Mouse (Mus musculus) left cerebral cortex, adult 9 months (tissue): ENCODE data around the gene Kdm4b.

Experiments
- DNase-seq, 2 experiments: peaks; one replicate each; pipeline ENCODE4 v3.0.0; 2022; ENCODE audit warnings: low spot score in 2 of 2

Gene Kdm4b

GRCm38 (mm10) chr17:56345364-56345763 is 19.5 kb downstream of the Kdm4b start:
- DNase-seq: no peak

- no peak for DNase-seq
Measured at GRCm38 (mm10) chr17:56348128-56348527, 22.3 kb downstream of the Kdm4b start.

GRCm38 (mm10) chr17:56348586-56348985 is 22.7 kb downstream of the Kdm4b start:
- DNase-seq: no peak

- DNase-seq: peak in 1 of 2 experiments; percentile 85
Measured at GRCm38 (mm10) chr17:56350694-56351093, 24.8 kb downstream of the Kdm4b start.

- DNase-seq: peak in 1 of 2 experiments; percentile 84
Measured at GRCm38 (mm10) chr17:56356921-56357885, 31.3 kb downstream of the Kdm4b start.

- no peak for DNase-seq
Measured at GRCm38 (mm10) chr17:56359183-56359725, 33.4 kb downstream of the Kdm4b start.

GRCm38 (mm10) chr17:56359864-56360263 is 34.0 kb downstream of the Kdm4b start:
- DNase-seq: no peak

GRCm38 (mm10) chr17:56360451-56360850 is 34.6 kb downstream of the Kdm4b start:
- no peak for DNase-seq

- peak in 1 of 2 experiments; percentile 59 for DNase-seq
Measured at GRCm38 (mm10) chr17:56361542-56361941, 35.7 kb downstream of the Kdm4b start.

GRCm38 (mm10) chr17:56365791-56366673 is 40.2 kb downstream of the Kdm4b start:
- no peak for DNase-seq

- DNase-seq: no peak
Measured at GRCm38 (mm10) chr17:56368291-56368790, 42.5 kb downstream of the Kdm4b start.

- DNase-seq: peak in 1 of 2 experiments; percentile 47
Measured at GRCm38 (mm10) chr17:56370090-56370489, 44.2 kb downstream of the Kdm4b start.

GRCm38 (mm10) chr17:56371029-56371660 is 45.3 kb downstream of the Kdm4b start:
- peak; percentile 81 to 86 for DNase-seq

GRCm38 (mm10) chr17:56372109-56372508 is 46.2 kb downstream of the Kdm4b start:
- no peak for DNase-seq

- no peak for DNase-seq
Measured at GRCm38 (mm10) chr17:56373136-56374034, 47.5 kb downstream of the Kdm4b start.

GRCm38 (mm10) chr17:56374851-56375250 is 49.0 kb downstream of the Kdm4b start:
- DNase-seq: no peak

- DNase-seq: no peak
Measured at GRCm38 (mm10) chr17:56379281-56379834, 53.5 kb downstream of the Kdm4b start.

- DNase-seq: no peak
Measured at GRCm38 (mm10) chr17:56380286-56380685, 54.4 kb downstream of the Kdm4b start.

- DNase-seq: no peak
Measured at GRCm38 (mm10) chr17:56381183-56381582, 55.3 kb downstream of the Kdm4b start.

GRCm38 (mm10) chr17:56382997-56383396 is 57.1 kb downstream of the Kdm4b start:
- no peak for DNase-seq
